Comparison of ENCODE assay signal across 19 mouse cellular contexts in the genomic region with DNA sequence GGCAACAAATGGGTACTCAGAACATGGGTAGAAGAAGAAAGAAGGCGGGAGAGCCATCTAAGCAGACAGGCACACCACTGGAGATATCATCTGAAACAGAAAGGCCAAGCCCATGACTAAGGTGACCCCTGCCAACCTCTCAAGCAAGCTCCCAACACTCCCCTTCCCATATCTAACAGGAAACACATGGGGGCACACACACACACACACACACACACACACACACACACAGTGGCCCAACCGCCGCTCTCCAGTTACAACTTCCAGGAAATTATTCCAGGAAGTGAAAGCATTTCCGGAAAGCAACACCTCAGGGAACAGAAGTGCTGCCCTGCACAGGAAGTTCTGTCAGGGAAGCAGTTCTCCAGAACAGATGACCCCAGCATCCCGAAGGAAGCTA. TPM values are rescaled to one million over a fixed set of nuclear protein-coding genes. Genes with fewer than 3 reads are reported as not detected.
DNase-seq lines count a peak whose midpoint lies in the region; ATAC-seq and TF ChIP-seq lines count a peak whose summit lies in the region.
"Had no signal": no experiment of that assay in that cellular context is flagged by ENCODE, and none has a peak within 500 bp of the region (broad histone marks: within the 10 kb centered on the region; RNA-seq: fewer than 3 reads in every experiment).

No protein-coding gene starts in this region.

- H3K36me3 ChIP-seq in kidney, embryonic 15.5 days = no peaks in the 10 kb centered on the region
- no peaks in the 10 kb centered on the region for H3K36me3 ChIP-seq in liver, embryonic 15.5 days (replicated peaks)
- no peaks in the 10 kb centered on the region for H3K36me3 ChIP-seq in hindbrain, postnatal 0 days (ENCODE audit: insufficient read depth, low read length)
- H3K36me3 ChIP-seq: limb, embryonic 12.5 days; midbrain, embryonic 13.5 days had no signal

- H3K4me1 ChIP-seq in kidney, embryonic 15.5 days = peaks cover 23% of the 10 kb centered on the region
- peaks cover 42% of the 10 kb centered on the region for H3K4me1 ChIP-seq in liver, embryonic 15.5 days (replicated peaks)
- H3K4me1 ChIP-seq in hindbrain, postnatal 0 days (ENCODE audit: insufficient read depth, low read length) = no peaks in the 10 kb centered on the region
- H3K4me1 ChIP-seq: midbrain, embryonic 13.5 days had no signal

- H3K9ac ChIP-seq in kidney, embryonic 15.5 days = no peak overlapping the region
- H3K9ac ChIP-seq in liver, embryonic 15.5 days = no peak overlapping the region
- no peak overlapping the region for H3K9ac ChIP-seq in hindbrain, postnatal 0 days (replicated peaks; ENCODE audit: low read length)
- H3K9ac ChIP-seq: forebrain, postnatal 0 days; limb, embryonic 12.5 days; midbrain, embryonic 13.5 days had no signal

- no peak overlapping the region for H3K27ac ChIP-seq in kidney, embryonic 15.5 days
- no peak overlapping the region for H3K27ac ChIP-seq in liver, embryonic 15.5 days (replicated peaks)
- no peak overlapping the region for H3K27ac ChIP-seq in hindbrain, postnatal 0 days
- H3K27ac ChIP-seq: layer of hippocampus, adult 2 months; left cerebral cortex, adult 2 months; limb, embryonic 12.5 days; midbrain, embryonic 13.5 days; stomach, postnatal 0 days had no signal

- no peak overlapping the region for H3K4me2 ChIP-seq in kidney, embryonic 15.5 days
- H3K4me2 ChIP-seq in liver, embryonic 15.5 days = no peak overlapping the region
- no peak overlapping the region for H3K4me2 ChIP-seq in hindbrain, postnatal 0 days (ENCODE audit: low read depth, low read length)
- H3K4me2 ChIP-seq: limb, embryonic 12.5 days; midbrain, embryonic 13.5 days had no signal

- ATAC-seq in kidney, embryonic 15.5 days (replicated peaks; ENCODE audit: low FRiP score) = no peak; the same call in 1 of the 2 replicates
- ATAC-seq in liver, embryonic 15.5 days (ENCODE audit: insufficient read depth) = peak; percentile 35; the same call in 1 of the 2 replicates
- no peak for ATAC-seq in hindbrain, postnatal 0 days
- ATAC-seq: forebrain, postnatal 0 days; hindbrain, embryonic 16.5 days; midbrain, embryonic 13.5 days had no signal

- WGBS in kidney, embryonic 15.5 days = 62% methylated on average over 5 of the region's 5 CpGs
- WGBS in liver, embryonic 15.5 days (ENCODE audit: insufficient replicate concordance) = 23% methylated on average over 5 of the region's 5 CpGs
- 84% methylated on average over 5 of the region's 5 CpGs for WGBS in hindbrain, postnatal 0 days

- H3K4me3 ChIP-seq in kidney, embryonic 15.5 days (replicated peaks) = no peak overlapping the region
- H3K4me3 ChIP-seq in liver, embryonic 15.5 days (replicated peaks) = no peak overlapping the region
- H3K4me3 ChIP-seq in hindbrain, postnatal 0 days (ENCODE audit: low read length) = no peak overlapping the region
- H3K4me3 ChIP-seq: erythroblast, embryonic 14.5 days; layer of hippocampus, adult 2 months; left cerebral cortex, adult 2 months; limb, embryonic 12.5 days; midbrain, embryonic 13.5 days had no signal

- peak; percentile 55 to 74 for DNase-seq in adrenal gland, adult (ENCODE audit: inconsistent age in 2 of 2, low spot score in 1 of 2)
- no peak for DNase-seq in adrenal gland, postnatal 4 days (ENCODE audit: low spot score in 2 of 2)
- DNase-seq in kidney, adult 18-20 months = peak; percentile 38
- peak; percentile 33 to 55 for DNase-seq in kidney, adult 8-10 months
- DNase-seq in hindbrain, postnatal 0 days (ENCODE audit: low spot score) = no peak
- no peak for DNase-seq in spleen, adult 18-20 months
- DNase-seq: cerebellum, adult 8-10 months; embryo, embryonic 11 days; forebrain, postnatal 0 days; gastrocnemius, postnatal 25 days had no signal

- no peaks in the 10 kb centered on the region for H3K9me3 ChIP-seq in kidney, embryonic 15.5 days (replicated peaks)
- H3K9me3 ChIP-seq in liver, embryonic 15.5 days (replicated peaks) = no peaks in the 10 kb centered on the region
- H3K9me3 ChIP-seq in hindbrain, postnatal 0 days (ENCODE audit: low read length) = no peaks in the 10 kb centered on the region
- H3K9me3 ChIP-seq: limb, embryonic 12.5 days; midbrain, embryonic 13.5 days had no signal

- no peaks in the 10 kb centered on the region for H3K27me3 ChIP-seq in kidney, embryonic 15.5 days
- H3K27me3 ChIP-seq in liver, embryonic 15.5 days = no peaks in the 10 kb centered on the region
- no peaks in the 10 kb centered on the region; the same call in 1 of the 2 replicates for H3K27me3 ChIP-seq in hindbrain, postnatal 0 days (ENCODE audit: insufficient read depth, low read length)
- H3K27me3 ChIP-seq: limb, embryonic 12.5 days; midbrain, embryonic 13.5 days had no signal

- TF ChIP-seq CTCF in hindbrain, postnatal 0 days (IDR thresholded peaks at IDR 0.05; ENCODE audit: low read depth) = no peak

RNA-seq across cellular contexts. Expression of a gene that starts 46.9 kb away (rescaled TPM):
- 10 to 100 TPM; 52.0 to 57.6 TPM for total RNA-seq in adrenal gland, postnatal 4 days (2021)
- polyA plus RNA-seq in kidney, embryonic 15.5 days (2015; fragmentation: Nextera tagmentation; extraction: Ambion mirVana) = 34.8 and 36.4 TPM in 2 replicates
- polyA plus RNA-seq in liver, embryonic 15.5 days (2015; fragmentation: Nextera tagmentation; extraction: Ambion mirVana) = 11.9 and 13.4 TPM in 2 replicates
- total RNA-seq in hindbrain, postnatal 0 days (2014; rRNA removed) = 6.2 and 12.5 TPM in 2 replicates
- 6.7 and 7.0 TPM in 2 replicates for polyA plus RNA-seq in hindbrain, postnatal 0 days (2015; fragmentation: Nextera tagmentation; extraction: Ambion mirVana)

Comparison
In these comparisons a context has a peak if more than half of its experiments do, and no peak if none do; other contexts are left out.
1. DNase-seq: peak in adrenal gland, adult (2 of 2), kidney, adult 18-20 months (single experiment) and kidney, adult 8-10 months (2 of 2); none in adrenal gland, postnatal 4 days (0 of 2), hindbrain, postnatal 0 days (single experiment) and spleen, adult 18-20 months (0 of 2).